Mouse (Mus musculus) ovary, postnatal 10 days (tissue): ENCODE measurements around the gene Commd3.

ENCODE experiments used
- DNase-seq: peaks from one replicate; pipeline ENCODE4 v3.0.0; 2022; ENCODE audit warnings: low spot score

The Commd3 gene

GRCm38 (mm10) chr2:18687671-18688170, 15.5 kb downstream of the Commd3 start:
- no peak for DNase-seq

- DNase-seq: no peak
Measured at GRCm38 (mm10) chr2:18688286-18688685, 16.1 kb downstream of the Commd3 start.

- DNase-seq: no peak
Measured at GRCm38 (mm10) chr2:18688708-18689063, 16.5 kb downstream of the Commd3 start.

- no peak for DNase-seq
Measured at GRCm38 (mm10) chr2:18689064-18689921, 17.1 kb downstream of the Commd3 start.

GRCm38 (mm10) chr2:18690055-18690691, 18.0 kb downstream of the Commd3 start:
- no peak for DNase-seq

- DNase-seq: no peak
Measured at GRCm38 (mm10) chr2:18690756-18691155, 18.6 kb downstream of the Commd3 start.

GRCm38 (mm10) chr2:18692031-18692430, 19.8 kb downstream of the Commd3 start:
- no peak for DNase-seq

- DNase-seq: no peak
Measured at GRCm38 (mm10) chr2:18692548-18692947, 20.4 kb downstream of the Commd3 start.

- no peak for DNase-seq
Measured at GRCm38 (mm10) chr2:18693491-18693870, 21.3 kb downstream of the Commd3 start.

- DNase-seq: peak; percentile 79
Measured at GRCm38 (mm10) chr2:18693871-18694610, 21.9 kb downstream of the Commd3 start, which contains the start of gene Spag6. Gene Spag6, plus strand, starts transcription at chr2:18694032.

- DNase-seq: no peak
Measured at GRCm38 (mm10) chr2:18694611-18694950, 22.4 kb downstream of the Commd3 start.

GRCm38 (mm10) chr2:18695163-18695562, 23.0 kb downstream of the Commd3 start:
- DNase-seq: no peak

GRCm38 (mm10) chr2:18695629-18696150, 23.5 kb downstream of the Commd3 start:
- DNase-seq: no peak

GRCm38 (mm10) chr2:18697591-18698244, 25.5 kb downstream of the Commd3 start:
- no peak for DNase-seq

GRCm38 (mm10) chr2:18698663-18699385, 26.6 kb downstream of the Commd3 start:
- no peak for DNase-seq

GRCm38 (mm10) chr2:18699401-18699990, 27.3 kb downstream of the Commd3 start:
- no peak for DNase-seq

- DNase-seq: no peak
Measured at GRCm38 (mm10) chr2:18710356-18710755, 38.2 kb downstream of the Commd3 start.

- DNase-seq: no peak
Measured at GRCm38 (mm10) chr2:18713071-18713470, 40.9 kb downstream of the Commd3 start.

- no peak for DNase-seq
Measured at GRCm38 (mm10) chr2:18714337-18714736, 42.2 kb downstream of the Commd3 start.

GRCm38 (mm10) chr2:18718521-18718920, 46.3 kb downstream of the Commd3 start:
- no peak for DNase-seq
